Mouse (Mus musculus) small intestine, adult 2 months (tissue): ENCODE measurements around the gene Igfn1. TPM values are rescaled to one million over a fixed set of nuclear protein-coding genes. Genes with fewer than 3 reads are reported as not detected.
A peak's percentile ranks its signal among the peaks of the same experiment; 100 is the strongest.

ENCODE experiments used
- H3K27ac ChIP-seq: fragments of 200-500 bp; 2 replicates; pipeline ENCODE4 v1.5.1; 2012; ENCODE audit warnings: low read depth, low read length, control low read depth, inconsistent platforms; ENCODE audit not compliant: insufficient read depth
- H3K27me3 ChIP-seq: fragments of 200-500 bp; 2 replicates; pipeline ENCODE4 v1.6.1; 2012; ENCODE audit warnings: mild to moderate bottlenecking, moderate library complexity, low read length, inconsistent platforms; ENCODE audit not compliant: control insufficient read depth, insufficient read depth
- H3K36me3 ChIP-seq: fragments of 200-500 bp; 2 replicates; pipeline ENCODE4 v1.6.1; 2012; ENCODE audit warnings: mild to moderate bottlenecking, low read length, control low read depth, inconsistent platforms; ENCODE audit not compliant: control insufficient read depth, insufficient read depth
- H3K4me1 ChIP-seq: fragments of 200-500 bp; 2 replicates; pipeline ENCODE4 v1.6.1; 2012; ENCODE audit warnings: low read length, inconsistent platforms, mixed read lengths; ENCODE audit not compliant: control insufficient read depth, insufficient read depth, insufficient read length
- H3K4me3 ChIP-seq: fragments of 200-500 bp; 2 replicates; pipeline ENCODE4 v1.5.1; 2012; ENCODE audit warnings: low read depth, mild to moderate bottlenecking, control low read depth, inconsistent platforms, low read length, moderate library complexity
- CTCF ChIP-seq: fragments of 200-500 bp; IDR thresholded peaks from 2 replicates; pipeline ENCODE4 v1.5.1; 2012; ENCODE audit warnings: low read depth, mild to moderate bottlenecking, control low read depth, inconsistent platforms, low read length, moderate library complexity, mixed read lengths; ENCODE audit not compliant: insufficient replicate concordance, insufficient read length; ENCODE audit errors: extremely low read depth
- POLR2A ChIP-seq: fragments of 200-500 bp; IDR thresholded peaks from 2 replicates; pipeline ENCODE4 v1.6.1; 2012; ENCODE audit warnings: low read depth, mild to moderate bottlenecking, control low read depth, inconsistent platforms, low read length, moderate library complexity
- WGBS: fragments of 180-500 bp; shearing (Covaris S2); methylation state at CpG from one replicate; pipeline ENCODE4 v1.1.7; 2018; 5-methylcytosine and 5-hydroxymethylcytosine counted together
- polyA plus RNA-seq: library from polyadenylated mRNA; depleted of rRNA; stranded (reverse); fragments of >200 nt; gene quantifications from 2 replicates; pipeline ENCODE4 v1.2.3, GENCODE M21; 2012

Igfn1 gene
- polyA plus RNA-seq, 1 experiment: 0.34 TPM

DNA sequence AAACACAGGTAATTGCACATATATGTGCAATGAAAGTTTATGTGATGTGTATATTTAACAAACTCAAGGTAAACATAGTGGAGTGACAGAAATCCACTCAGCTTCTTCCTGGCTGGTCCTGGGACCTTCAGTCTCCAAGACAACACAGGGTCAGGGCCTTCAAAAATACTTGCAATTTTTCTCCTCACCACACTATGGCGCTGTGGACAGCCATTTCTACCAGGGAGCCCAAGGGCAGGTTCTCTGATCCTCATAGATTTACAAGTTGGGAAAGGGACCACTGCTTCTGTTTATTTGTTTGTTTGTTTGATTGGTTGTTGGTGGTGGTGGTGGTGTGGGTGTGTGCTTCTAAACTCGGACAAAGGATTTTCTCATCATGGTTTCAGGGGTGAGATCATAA, 41.3 kb upstream of the Igfn1 start:
- Histone ChIP-seq H3K27ac (no peak overlapping the region), H3K4me3 (no peak overlapping the region), H3K27me3 (peaks cover 18% of the 10 kb centered on the region), H3K36me3 (no peaks in the 10 kb centered on the region), H3K4me1 (no peaks in the 10 kb centered on the region; the same call in 1 of the 2 replicates)
- TF ChIP-seq CTCF (peak; percentile 30; the same call in 1 of the 2 replicates), POLR2A (no peak)
- 11% methylated on average over 2 of the region's 2 CpGs for WGBS

DNA sequence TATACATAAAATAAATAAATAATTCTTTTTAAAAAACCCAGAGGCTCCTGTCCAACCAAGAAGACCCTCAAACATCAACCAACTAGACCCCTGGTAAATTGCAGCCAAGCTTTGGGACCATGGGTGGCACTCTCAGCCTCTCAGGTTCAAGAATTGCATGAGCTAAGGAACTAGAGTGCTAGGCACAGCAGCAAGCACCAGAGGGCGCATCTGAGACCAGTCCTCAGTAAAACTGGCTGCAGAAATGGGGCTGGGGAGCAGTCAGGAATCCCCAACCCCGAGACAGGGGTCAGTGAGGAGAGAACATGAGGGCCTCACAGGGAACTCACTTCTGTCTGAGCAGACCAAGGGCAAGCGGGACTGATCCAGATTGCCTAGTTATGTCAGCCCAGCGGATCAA, 39.6 kb upstream of the Igfn1 start:
- Histone ChIP-seq H3K27me3 (peaks cover 19% of the 10 kb centered on the region), H3K27ac (no peak overlapping the region), H3K4me3 (no peak overlapping the region), H3K4me1 (no peaks in the 10 kb centered on the region; the same call in 1 of the 2 replicates), H3K36me3 (no peaks in the 10 kb centered on the region)
- no peak for TF ChIP-seq POLR2A
- TF ChIP-seq CTCF: peak; percentile 86; the same call in 1 of the 2 replicates
- WGBS: 18% methylated on average over 4 of the region's 4 CpGs

DNA sequence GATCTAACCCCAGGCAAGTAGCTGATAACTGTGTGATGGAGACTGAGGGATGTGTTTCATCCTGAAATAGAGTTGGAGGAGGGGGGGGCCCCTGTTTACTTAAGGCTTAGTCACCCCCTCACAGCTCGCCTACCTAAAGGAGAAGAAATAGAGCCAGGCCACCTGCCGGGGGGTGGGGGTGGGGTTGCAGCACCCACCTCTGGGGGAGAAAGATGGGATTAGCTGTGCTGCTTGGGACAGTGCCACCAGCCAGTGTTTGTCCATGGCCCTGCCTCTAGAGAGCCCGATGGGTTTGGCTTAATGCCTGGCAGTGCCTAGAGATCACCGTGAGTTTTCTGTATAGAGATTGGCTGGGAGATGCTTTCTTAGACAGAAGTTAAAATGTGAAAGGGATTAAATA, 34.7 kb upstream of the Igfn1 start:
- WGBS: 15% methylated on average over 4 of the region's 4 CpGs
- no peak overlapping the region for H3K4me3 ChIP-seq
- H3K4me1 ChIP-seq: no peaks in the 10 kb centered on the region
- H3K36me3 ChIP-seq: no peaks in the 10 kb centered on the region
- peaks cover 12% of the 10 kb centered on the region; the same call in 1 of the 2 replicates for H3K27me3 ChIP-seq
- H3K27ac ChIP-seq: no peak overlapping the region
- TF ChIP-seq CTCF: no peak
- TF ChIP-seq POLR2A: no peak

DNA sequence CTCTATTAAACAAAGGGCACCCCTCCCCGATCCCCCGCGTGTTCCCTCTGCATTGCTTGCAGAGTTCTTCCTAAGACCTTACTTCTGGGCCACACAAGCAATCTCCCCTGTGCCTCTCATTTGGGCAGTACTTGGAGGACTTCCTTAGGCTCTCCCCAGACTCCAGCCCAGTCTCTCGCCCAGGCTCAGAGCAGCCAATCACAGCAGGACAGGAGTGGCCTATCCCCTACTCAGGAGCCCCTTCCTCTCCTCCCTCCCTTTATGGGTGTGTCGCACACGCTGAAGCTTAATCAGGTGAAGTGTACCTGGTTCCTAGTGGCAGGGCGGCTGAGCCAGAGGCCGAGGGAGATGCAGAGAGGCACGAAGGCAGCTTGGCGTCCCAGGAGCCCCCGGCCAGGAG, 34.3 kb upstream of the Igfn1 start:
- H3K27ac ChIP-seq: no peak overlapping the region
- H3K4me1 ChIP-seq: no peaks in the 10 kb centered on the region
- no peaks in the 10 kb centered on the region for H3K36me3 ChIP-seq
- no peak overlapping the region for H3K4me3 ChIP-seq
- H3K27me3 ChIP-seq: peaks cover 12% of the 10 kb centered on the region; the same call in 1 of the 2 replicates
- TF ChIP-seq POLR2A (no peak), CTCF (no peak)
- 14% methylated on average over 11 of the region's 11 CpGs for WGBS

DNA sequence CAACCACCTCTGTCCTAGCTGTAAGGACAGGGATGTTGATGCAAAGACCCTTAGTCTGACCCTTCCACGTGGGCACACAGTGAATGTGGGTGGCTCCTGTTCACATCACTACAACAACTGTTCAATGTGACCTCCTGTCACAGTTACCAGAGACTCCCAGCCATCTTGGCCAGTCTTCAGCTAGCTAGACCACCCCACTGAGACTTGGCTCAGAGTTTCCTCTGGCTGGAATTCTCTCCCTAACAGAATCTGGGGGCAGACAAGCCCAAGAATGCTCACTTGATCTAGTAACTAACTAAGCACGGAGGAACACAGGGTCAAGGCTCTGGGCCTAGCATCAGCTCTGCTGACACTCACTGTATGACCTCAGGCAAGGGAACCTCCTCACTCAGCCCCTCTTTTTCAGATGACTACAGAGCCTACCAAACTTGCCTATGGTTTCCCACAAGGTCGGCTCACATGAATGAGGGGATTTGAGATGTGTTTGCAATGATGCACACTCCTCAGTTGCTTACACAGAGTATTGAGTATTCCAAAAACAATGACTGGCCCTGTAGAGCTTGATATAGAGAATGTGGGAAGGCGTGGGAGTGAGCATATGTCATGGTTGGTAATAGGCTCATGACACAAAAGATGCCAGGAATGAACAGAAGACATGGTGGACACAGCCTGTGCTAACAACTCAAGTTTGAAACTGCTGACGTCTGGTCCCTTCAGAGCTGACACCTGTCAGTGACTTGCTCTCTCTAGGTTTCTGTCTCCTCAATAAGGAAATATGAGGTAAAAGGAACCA, 32.8 kb upstream of the Igfn1 start:
- H3K4me3 ChIP-seq: no peak overlapping the region
- WGBS: 69% methylated on average over 5 of the region's 5 CpGs
- no peaks in the 10 kb centered on the region for H3K4me1 ChIP-seq
- TF ChIP-seq CTCF: no peak
- TF ChIP-seq POLR2A: no peak
- H3K27me3 ChIP-seq: peaks cover 12% of the 10 kb centered on the region; the same call in 1 of the 2 replicates
- no peaks in the 10 kb centered on the region for H3K36me3 ChIP-seq
- H3K27ac ChIP-seq: no peak overlapping the region

DNA sequence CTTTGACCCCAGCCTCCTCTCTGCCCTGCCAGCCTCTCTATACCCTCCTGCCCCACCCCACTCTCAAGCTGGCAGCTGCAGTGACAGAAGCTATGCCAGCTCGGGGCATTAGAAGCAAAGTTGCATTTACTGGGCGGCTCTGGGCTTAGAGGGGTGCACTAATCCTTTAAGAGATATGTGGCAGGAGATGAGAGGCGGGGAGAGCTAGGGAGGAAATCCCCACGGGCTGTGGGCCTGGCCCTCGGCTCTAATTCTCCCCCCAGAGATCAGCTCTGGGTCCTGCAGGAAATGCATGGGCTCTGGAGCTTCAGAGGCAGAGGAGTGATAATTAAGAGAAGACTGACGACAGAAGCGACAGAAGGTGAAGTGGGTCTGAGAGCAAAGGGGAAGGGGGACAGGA, 26.8 kb upstream of the Igfn1 start:
- TF ChIP-seq POLR2A (no peak), CTCF (no peak)
- 33% methylated on average over 7 of the region's 7 CpGs for WGBS
- H3K27ac ChIP-seq: no peak overlapping the region

DNA sequence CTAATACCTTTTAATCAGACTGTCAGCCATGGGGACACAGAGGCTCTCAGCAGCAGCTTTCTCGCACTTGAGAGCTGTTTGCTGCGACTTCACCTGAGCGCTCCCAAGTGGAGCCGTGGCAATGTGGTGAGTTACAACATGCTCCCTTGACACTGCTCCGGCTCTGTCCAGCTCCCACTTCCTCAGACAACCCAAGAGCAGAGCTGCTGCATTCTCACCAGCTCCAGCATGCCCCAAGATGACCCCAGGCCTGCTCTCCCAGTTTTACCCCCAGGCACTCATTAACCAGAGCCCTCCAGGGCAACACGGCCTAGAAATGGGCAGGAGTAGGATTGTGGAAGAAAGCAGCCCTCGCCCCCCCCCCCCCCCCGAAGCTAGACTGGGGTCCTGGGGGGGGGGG, 25.6 kb upstream of the Igfn1 start:
- Histone ChIP-seq H3K27me3 (no peaks in the 10 kb centered on the region), H3K36me3 (no peaks in the 10 kb centered on the region), H3K4me3 (no peak overlapping the region), H3K27ac (no peak overlapping the region), H3K4me1 (no peaks in the 10 kb centered on the region)
- 90% methylated on average over 6 of the region's 8 CpGs for WGBS
- no peak for TF ChIP-seq POLR2A
- TF ChIP-seq CTCF: no peak

More for the DNA sequence above, 26.8 kb upstream of the Igfn1 start:
- H3K4me1 ChIP-seq: no peaks in the 10 kb centered on the region
- H3K4me3 ChIP-seq: no peak overlapping the region
- no peaks in the 10 kb centered on the region for H3K36me3 ChIP-seq
- H3K27me3 ChIP-seq: no peaks in the 10 kb centered on the region

DNA sequence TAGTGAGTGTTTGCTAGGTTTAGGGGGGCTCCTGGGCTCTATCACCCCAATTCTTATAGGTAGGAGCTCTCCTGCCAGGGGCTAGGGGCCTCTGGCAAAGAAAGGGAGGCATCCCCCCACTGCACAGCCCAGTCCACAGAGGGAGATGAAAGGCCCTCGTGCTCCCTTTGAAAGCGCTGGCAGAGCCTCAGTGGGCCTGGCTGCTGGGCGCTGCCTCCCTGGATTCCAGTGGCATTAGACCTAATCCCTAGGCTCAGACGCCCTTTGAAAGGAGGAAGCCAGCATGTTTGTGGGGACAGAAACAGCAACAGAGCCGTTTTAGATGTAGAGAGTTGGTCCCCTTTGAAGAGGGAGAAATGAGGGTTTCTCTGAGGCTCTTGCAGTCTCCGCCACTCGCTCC, 24.1 kb upstream of the Igfn1 start:
- no peak overlapping the region for H3K4me3 ChIP-seq
- no peaks in the 10 kb centered on the region for H3K4me1 ChIP-seq
- no peak for TF ChIP-seq POLR2A
- no peak for TF ChIP-seq CTCF
- H3K27ac ChIP-seq: no peak overlapping the region
- no peaks in the 10 kb centered on the region for H3K27me3 ChIP-seq
- WGBS: 90% methylated on average over 7 of the region's 7 CpGs
- no peaks in the 10 kb centered on the region for H3K36me3 ChIP-seq
